Mouse (Mus musculus) left cerebral cortex, adult 8-10 months (tissue): ENCODE data around the gene Cox7b. TPM values are rescaled to one million over a fixed set of nuclear protein-coding genes. Genes with fewer than 3 reads are reported as not detected.

ENCODE experiments used
- total RNA-seq, 4 experiments: library from RNA; stranded (reverse); gene quantifications; 2 replicates each; pipeline ENCODE4 v1.2.4; 2022

Cox7b gene
- total RNA-seq, 4 experiments from 2014 or later = 294 to 376 (median 326) TPM

Other genes with a start within 250 kb of the Cox7b start
- 100 to 1,000 TPM; 157 to 164 (median 162) TPM for gene Atrx, start 86.3 kb upstream of the Cox7b start, total RNA-seq
- gene Magt1, start 3.8 kb upstream of the Cox7b start, total RNA-seq = 10 to 100 TPM; 12.7 to 20.2 (median 15.2) TPM
- 1 to 10 TPM; 7.1 to 8.5 (median 7.5) TPM for gene Atp7a, start 11.6 kb downstream of the Cox7b start, total RNA-seq
- gene Tlr13, start 127.5 kb downstream of the Cox7b start, total RNA-seq = 1 to 10 TPM; 1.4 to 3.7 (median 2.6) TPM
- gene Pgk1, start 171.4 kb downstream of the Cox7b start, total RNA-seq = 100 to 1,000 TPM; 451 to 500 (median 488) TPM
- gene Taf9b, start 205.5 kb downstream of the Cox7b start, total RNA-seq = 10 to 100 TPM; 24.4 to 27.2 (median 26.2) TPM
- not detected for gene Fnd3c2, start 239.7 kb downstream of the Cox7b start, total RNA-seq